Mouse (Mus musculus) gastrocnemius, postnatal 14 days (tissue): ENCODE measurements around the gene Fkbp8. TPM values are rescaled to one million over a fixed set of nuclear protein-coding genes. Genes with fewer than 3 reads are reported as not detected.

Experiments used
- DNase-seq: peaks from one replicate; pipeline ENCODE4 v3.0.0; 2021; ENCODE audit warnings: mixed read lengths
- intact Hi-C: fragments of 180-260 bp; cut with DNase I; formaldehyde crosslinking; loops from one replicate; pipeline ENCODE4 v1.15.1; 2025; ENCODE audit warnings: low total_unique reads
- long read RNA-seq, 2 experiments: library from polyadenylated mRNA; stranded (forward); transcript quantifications; one replicate each; pipeline ENCODE4 v2.0.0; 2021
- total RNA-seq, 2 experiments: library from RNA; stranded (reverse); gene quantifications; 2 replicates each; pipeline ENCODE4 v1.2.3; 2021

The Fkbp8 gene
- 100 to 1,000 TPM; 116 to 117 TPM for total RNA-seq
- long read RNA-seq, experiment 1, transcript Fkbp8-201 (9 exons, 1,698 nt): major isoform, 164 of 273 reads
- long read RNA-seq, experiment 1, transcript Fkbp8-204 (9 exons, 1,799 nt): minor isoform, 14 of 273 reads
- long read RNA-seq, experiment 1, transcript Fkbp8-202 (9 exons, 1,720 nt): minor isoform, 42 of 273 reads
- long read RNA-seq, experiment 1, partial matches to known transcripts: 23 of 273 reads
- long read RNA-seq, experiment 1, other reads (novel, unspliced or antisense): 29 of 273 reads
- long read RNA-seq, experiment 2, transcript Fkbp8-202 (9 exons, 1,720 nt): minor isoform, 40 of 284 reads
- long read RNA-seq, experiment 2, transcript Fkbp8-204 (9 exons, 1,799 nt): minor isoform, 14 of 284 reads
- long read RNA-seq, experiment 2, transcript Fkbp8-201 (9 exons, 1,698 nt): major isoform, 179 of 284 reads
- long read RNA-seq, experiment 2, partial matches to known transcripts: 19 of 284 reads
- long read RNA-seq, experiment 2, other reads (novel, unspliced or antisense): 31 of 284 reads

- intact Hi-C loops: no loop called here
- DNase-seq: peak; percentile 95
Measured at GRCm38 (mm10) chr8:70527512-70528181, at the start of gene Fkbp8, which contains the start of gene Kxd1. Fkbp8 (plus strand) TSS chr8:70527724. Kxd1 (minus strand) TSS chr8:70527956.

- DNase-seq: no peak
- intact Hi-C loops: no loop called here
Measured at GRCm38 (mm10) chr8:70481908-70482307, 45.6 kb upstream of the Fkbp8 start.

- no peak for DNase-seq
- intact Hi-C loops: no loop called here
Measured at GRCm38 (mm10) chr8:70482943-70483342, 44.6 kb upstream of the Fkbp8 start.

GRCm38 (mm10) chr8:70486191-70486681 is 41.3 kb upstream of the Fkbp8 start:
- intact Hi-C loops: no loop called here
- DNase-seq: no peak

- DNase-seq: no peak
- intact Hi-C loops: no loop called here
Measured at GRCm38 (mm10) chr8:70486941-70487520, 40.5 kb upstream of the Fkbp8 start, which contains the start of gene Tmem59l. Tmem59l (minus strand) TSS chr8:70487358.

GRCm38 (mm10) chr8:70487993-70488796 is 39.3 kb upstream of the Fkbp8 start:
- intact Hi-C loops: no loop called here
- no peak for DNase-seq

GRCm38 (mm10) chr8:70488931-70489470 is 38.5 kb upstream of the Fkbp8 start:
- no peak for DNase-seq
- intact Hi-C loops: no loop called here

GRCm38 (mm10) chr8:70489576-70489975 is 37.9 kb upstream of the Fkbp8 start:
- DNase-seq: no peak
- intact Hi-C loops: no loop called here

GRCm38 (mm10) chr8:70490061-70490879 is 37.3 kb upstream of the Fkbp8 start:
- intact Hi-C loops: loop anchor here (10.0 kb wide), 1 partner anchor 45 kb away; no protein-coding TSS in a partner anchor
- DNase-seq: no peak

GRCm38 (mm10) chr8:70490880-70491495 is 36.5 kb upstream of the Fkbp8 start:
- no peak for DNase-seq
- intact Hi-C loops: loop anchor here (10.0 kb wide), 1 partner anchor 46 kb away; no protein-coding TSS in a partner anchor

- intact Hi-C loops: loop anchor here (10.0 kb wide), 1 partner anchor 48 kb away; no protein-coding TSS in a partner anchor
- DNase-seq: no peak
Measured at GRCm38 (mm10) chr8:70492664-70493640, 34.6 kb upstream of the Fkbp8 start, which contains the start of gene Crlf1. Crlf1 (plus strand) TSS chr8:70493158.

- intact Hi-C loops: loop anchor here (10.0 kb wide), 1 partner anchor 49 kb away; no protein-coding TSS in a partner anchor
Measured at GRCm38 (mm10) chr8:70493692-70494415, 33.7 kb upstream of the Fkbp8 start.

GRCm38 (mm10) chr8:70494416-70494945 is 33.0 kb upstream of the Fkbp8 start:
- intact Hi-C loops: loop anchor here (10.0 kb wide), 1 partner anchor 50 kb away; no protein-coding TSS in a partner anchor
- DNase-seq: no peak

More at GRCm38 (mm10) chr8:70493692-70494415, 33.7 kb upstream of the Fkbp8 start:
- DNase-seq: no peak

GRCm38 (mm10) chr8:70495001-70495770 is 32.3 kb upstream of the Fkbp8 start:
- intact Hi-C loops: loop anchor here (10.0 kb wide), 1 partner anchor 50 kb away; no protein-coding TSS in a partner anchor
- no peak for DNase-seq
